Mouse (Mus musculus) thymus, adult 18-20 months (tissue): Measurements from ENCODE around the gene Pafah1b2.
A peak's percentile ranks its signal among the peaks of the same experiment; 100 is the strongest.

Experiments used
- DNase-seq, 2 experiments: peaks; one replicate each; pipeline ENCODE4 v3.0.0; 2022; ENCODE audit warnings: mixed read lengths in 2 of 2

Gene Pafah1b2

DNA sequence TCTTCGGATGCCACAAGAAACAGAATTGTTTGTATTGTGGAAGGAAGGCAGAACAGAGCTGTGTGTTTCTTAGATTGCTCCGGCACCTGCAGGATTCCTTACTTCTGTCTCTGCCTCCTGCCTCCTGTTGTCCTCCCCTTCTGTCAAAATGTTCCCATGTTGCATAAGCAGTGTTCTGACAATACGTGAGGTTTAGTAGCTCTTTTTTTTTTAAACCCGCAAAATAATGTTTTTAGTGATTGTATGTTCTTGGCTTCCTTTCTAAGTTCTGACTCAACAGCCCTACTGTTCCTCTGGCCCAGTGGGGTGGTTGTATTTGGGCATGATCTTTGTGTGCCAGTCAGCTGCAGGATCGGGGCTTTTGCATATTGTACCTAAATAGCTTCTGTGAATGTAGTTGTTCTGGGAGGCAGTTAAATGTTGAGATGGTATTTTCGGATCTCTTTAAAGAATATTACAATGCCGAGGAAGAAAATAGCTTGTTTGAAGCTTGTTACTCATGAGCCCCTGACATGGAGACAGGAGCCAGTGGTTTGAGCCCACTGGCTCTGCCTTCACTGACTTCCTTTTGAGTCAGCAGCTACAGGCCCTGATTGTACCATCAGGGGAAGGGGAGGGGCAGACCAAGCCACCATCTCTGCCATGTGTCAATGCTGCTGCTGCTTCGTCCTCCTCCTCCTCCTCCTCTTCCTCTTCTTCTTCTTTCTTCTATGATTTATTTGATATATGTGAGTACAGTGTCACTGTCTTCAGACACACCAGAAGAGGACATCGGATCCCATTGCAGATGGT lies 13.8 kb upstream of the Pafah1b2 start:
- DNase-seq = no peak

DNA sequence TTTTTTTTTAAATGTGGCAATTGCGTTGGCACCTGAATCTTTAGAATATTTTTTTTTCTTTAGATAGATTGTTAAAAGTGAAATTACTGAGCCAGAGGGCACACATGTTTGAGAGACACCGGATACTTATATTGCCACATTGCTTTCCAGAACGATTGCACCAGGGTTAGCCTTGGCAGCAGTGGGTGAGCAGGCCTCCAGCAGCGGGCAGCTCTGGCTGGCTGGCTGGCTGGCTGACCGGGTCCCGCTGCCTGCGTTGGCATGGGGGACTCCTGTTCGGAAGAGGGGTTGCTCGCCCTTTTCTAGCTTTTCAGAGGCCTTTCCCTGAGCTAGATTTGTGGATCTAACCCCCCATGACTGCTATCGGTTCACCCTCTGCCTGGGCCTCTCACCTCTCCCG lies 11.1 kb upstream of the Pafah1b2 start:
- DNase-seq = no peak

DNA sequence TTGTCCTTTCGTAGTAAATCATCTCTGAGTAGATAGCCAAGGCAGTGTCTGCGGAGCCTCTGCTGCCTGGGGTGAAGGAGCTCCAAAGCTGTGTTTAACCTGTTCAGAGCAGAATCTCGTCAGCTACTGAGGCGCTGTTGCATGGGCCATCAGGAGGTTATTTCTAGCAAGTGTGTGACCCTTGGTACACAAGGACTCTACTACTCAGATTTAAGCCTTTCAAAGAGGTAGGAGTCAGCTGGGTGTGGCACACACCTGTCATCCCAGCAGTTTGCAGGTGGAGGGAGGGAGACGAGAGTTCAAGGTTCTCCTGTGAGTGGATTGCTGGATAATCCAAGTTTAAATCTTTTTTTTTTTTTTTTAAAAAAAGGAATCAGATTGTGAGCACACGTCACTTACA lies 7.5 kb upstream of the Pafah1b2 start:
- DNase-seq = no peak

- no peak for DNase-seq
These were observed 5.8 kb upstream of the Pafah1b2 start for GRCm38 (mm10) chr9:46018316-46018715.

DNA sequence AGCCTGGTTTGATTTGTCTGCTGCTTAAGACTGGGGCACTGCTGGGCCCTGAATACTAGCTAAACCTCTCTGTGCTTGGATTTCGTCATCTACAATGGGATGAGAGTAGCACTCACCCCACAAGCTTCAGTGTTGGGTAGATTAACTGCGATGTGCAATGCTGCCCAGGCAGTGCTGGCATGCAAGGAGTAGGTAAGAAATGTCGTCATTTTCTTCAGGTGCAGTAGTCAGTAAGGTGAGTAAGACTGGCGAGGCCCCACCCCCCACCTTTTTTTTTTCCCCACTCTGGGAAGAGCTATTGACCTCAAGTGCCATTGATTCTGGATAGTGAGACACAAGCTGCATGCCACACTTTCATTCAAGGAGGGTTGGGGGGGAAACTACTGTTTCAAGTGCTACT lies 3.9 kb upstream of the Pafah1b2 start:
- no peak for DNase-seq

- DNase-seq = no peak
These were observed 3.3 kb upstream of the Pafah1b2 start for GRCm38 (mm10) chr9:46015831-46016230.

GRCm38 (mm10) chr9:46015081-46015551 lies 2.6 kb upstream of the Pafah1b2 start:
- no peak for DNase-seq

GRCm38 (mm10) chr9:46014251-46014681 lies 1.8 kb upstream of the Pafah1b2 start:
- peak; percentile 21 to 57 for DNase-seq

DNA sequence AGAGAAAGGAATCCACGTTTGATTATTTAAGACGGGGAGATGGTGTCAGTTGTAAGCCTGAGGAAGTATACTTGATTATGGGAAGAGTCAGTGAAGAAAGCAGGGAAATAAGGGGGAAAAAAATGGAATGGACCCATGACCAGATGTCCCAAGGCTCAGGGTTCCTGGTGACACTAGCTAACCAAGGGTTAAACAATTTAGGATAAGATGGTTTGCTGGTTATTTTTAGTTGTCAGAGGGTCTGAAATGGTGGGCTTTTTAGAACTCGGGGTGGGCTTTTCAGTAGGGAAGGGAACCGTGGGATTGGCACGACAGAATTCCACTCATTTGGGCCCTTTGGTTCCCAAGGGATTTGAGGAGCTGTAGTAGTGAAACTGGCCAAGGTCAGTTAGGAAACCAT lies 1.1 kb upstream of the Pafah1b2 start:
- no peak for DNase-seq

DNA sequence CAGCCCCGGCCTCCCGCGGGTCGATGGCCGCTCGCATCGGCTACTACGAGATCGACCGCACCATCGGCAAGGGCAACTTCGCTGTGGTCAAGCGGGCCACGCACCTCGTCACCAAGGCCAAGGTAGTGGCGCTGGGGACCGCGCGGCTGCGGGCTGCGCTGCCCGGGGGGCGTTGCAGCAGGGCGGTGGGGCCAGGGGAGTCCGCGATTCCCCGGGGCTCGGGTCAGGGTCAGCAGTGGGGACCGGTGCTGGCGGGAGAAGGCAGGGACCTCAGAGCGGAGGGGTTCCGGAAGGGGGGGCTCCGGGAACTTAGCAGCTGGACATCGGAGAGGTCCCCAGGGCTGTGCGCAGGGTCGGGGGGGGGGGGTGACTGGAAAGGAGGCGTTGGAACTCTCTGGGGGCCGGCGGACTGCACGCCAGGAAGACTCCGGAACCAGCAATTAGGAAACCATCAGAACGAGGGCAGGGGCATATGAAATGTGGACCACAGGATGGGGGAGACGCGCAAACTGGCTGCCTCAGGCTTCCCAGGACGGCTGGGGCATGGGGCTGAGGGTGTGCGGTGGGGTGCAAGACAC lies 608 bp upstream of the Pafah1b2 start:
- peak; percentile 53 to 62 for DNase-seq

DNA sequence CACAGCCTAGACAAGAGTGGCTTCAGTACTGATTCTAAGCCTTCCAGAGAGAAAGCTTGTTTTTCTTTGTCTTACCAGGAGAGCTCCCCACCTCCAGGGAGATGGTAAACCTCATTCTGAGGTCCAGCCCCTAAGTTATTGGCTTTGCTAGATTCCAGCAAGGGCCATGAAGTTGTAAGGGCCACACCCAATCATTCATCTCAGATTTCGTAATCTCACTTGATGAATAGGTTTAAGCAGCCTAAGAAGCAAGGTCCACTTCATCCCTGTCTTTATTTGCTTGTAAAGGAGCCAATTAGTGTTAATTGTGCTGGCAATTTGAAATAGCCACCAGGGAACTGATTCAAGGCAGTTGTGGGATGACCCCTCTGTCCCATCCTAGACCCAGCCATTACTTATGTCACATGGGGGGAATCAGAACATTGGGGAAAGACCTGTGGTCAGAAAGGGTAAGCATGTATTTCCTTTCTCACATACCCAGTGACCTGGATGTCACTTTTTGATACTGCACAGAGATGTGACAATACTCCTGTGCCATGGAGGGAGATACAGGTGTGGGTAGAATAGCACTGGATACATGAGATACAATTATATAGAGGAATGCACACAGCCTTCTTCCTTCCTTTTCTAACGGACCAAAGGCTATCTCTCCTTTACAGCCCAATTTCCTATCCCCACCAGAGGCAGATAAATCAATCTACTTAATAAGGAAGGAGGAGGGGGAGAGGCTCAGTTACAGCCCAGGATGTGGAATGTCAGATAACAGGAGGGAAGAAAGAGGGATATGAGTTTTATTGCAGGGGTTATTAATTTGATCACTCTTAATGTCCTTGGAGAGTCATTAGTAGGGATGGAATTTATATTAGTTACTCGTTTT lies 1.2 kb downstream of the Pafah1b2 start:
- DNase-seq = no peak

GRCm38 (mm10) chr9:46009669-46009983 lies 2.9 kb downstream of the Pafah1b2 start:
- DNase-seq = no peak

DNA sequence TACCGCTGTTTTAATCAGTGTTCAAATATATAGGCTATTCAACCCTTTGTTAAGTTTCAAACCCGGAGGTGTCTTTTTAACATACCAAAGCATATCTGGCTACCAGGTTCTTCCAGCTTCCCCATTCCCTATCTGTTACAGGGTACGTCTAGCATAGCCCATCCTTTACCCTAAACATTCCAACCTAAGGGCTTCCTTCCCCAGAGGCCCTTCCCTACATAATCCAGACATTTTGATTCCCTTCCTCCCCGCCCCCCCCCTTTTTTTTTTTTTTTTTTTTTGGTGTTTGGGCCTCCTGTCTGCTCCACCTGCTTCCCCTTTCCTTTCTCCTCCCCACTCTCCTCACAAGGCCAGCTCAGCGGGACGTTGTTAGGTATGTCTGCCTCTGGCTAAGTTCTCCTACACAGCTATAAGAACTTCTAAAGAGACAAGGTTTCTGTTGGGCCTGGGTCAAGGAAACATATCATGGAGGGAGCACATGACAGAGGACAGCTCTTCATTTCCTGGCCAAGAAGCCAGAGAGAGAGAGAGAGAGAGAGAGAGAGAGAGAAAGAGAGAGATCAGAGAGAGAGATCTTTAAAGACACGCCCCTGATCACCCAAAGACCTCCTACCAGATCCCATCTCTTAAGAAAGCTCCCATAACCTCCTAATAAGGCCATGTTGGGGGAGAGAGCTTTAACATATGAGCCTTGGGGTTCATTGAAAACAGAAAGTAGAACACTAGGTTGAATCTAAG lies 3.4 kb downstream of the Pafah1b2 start:
- no peak for DNase-seq

- no peak for DNase-seq
These were observed 6.3 kb downstream of the Pafah1b2 start for GRCm38 (mm10) chr9:46006224-46006623.

GRCm38 (mm10) chr9:46004529-46004928 lies 8.0 kb downstream of the Pafah1b2 start:
- DNase-seq = no peak

DNA sequence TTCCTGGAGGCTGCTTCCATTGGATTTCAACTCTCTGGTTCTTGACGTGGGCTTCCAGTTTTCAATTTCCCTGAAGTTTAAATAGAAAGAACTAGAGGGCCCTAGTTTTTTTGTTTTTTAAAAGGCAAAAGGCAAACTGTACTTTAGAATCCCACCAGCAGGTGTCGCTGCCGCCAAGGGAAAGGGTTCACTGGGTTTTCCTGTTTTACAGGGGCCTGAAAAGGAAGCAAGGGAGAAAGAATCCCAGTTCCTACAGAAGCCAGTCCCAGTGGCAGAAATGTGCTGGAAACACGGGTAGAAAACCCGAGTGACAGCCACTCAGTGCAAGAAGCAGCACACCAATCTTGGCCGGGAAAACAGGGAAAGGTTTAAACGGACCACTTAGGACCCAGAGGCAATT lies 8.8 kb downstream of the Pafah1b2 start:
- peak; percentile 19 to 42 for DNase-seq

- DNase-seq = no peak
These were observed 13.5 kb downstream of the Pafah1b2 start for GRCm38 (mm10) chr9:45999009-45999408.

DNA sequence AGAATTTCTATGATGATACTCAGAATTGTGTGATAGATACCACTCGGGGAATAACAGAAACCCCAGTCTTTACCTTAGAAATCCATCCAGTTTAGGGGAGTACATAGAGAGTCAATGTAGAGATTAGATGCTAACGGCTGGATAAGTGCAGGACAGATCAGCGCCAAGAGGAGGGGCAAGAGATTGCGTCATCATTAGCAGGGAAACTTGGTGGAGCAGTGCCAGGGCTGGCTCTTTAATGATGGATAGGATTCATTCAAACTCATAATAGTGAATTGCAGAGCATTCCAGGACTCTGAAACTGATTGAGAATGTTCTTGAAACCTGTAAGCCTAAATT lies 27.3 kb downstream of the Pafah1b2 start:
- DNase-seq = no peak

DNA sequence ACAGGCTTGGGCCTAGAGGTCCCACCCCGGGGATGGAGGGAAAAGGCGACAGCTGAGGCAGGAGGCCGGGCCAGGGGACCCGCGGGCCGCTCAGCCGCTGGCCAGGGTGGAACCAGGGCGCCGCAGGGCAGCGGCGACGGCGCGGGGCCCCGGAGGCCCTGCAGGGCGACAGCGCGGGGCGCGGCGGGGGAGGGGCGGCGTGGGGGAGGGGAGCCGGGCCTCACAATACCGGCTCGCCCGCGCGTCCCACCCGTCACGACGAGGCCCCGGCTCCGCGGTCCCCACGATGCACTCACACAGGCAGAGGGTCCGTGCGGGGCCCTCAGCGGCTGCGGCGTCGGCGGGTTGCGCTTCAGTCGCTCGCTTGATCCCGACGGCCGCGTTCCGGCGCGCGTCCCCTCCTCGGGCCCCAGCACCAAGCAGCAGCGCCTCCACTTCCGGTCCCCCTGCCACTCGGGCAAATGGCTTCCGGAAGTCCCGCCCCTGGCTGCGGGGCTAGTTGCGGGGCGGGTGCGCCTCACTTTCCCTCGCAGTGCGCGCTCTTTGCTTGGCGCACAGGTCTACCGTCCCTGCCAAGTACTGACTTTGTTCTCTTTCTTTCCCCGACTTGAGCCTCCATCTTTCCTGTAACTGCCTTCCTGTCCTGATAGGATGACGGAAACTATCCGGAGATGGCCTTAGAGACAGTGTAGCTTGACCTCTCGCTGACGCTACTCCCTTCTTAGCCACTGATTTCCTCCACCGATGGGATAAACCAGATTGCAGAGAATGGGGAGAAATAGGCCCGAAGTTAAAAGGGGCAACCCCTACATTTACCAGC lies 27.9 kb downstream of the Pafah1b2 start:
- DNase-seq = peak; percentile 75 to 81

DNA sequence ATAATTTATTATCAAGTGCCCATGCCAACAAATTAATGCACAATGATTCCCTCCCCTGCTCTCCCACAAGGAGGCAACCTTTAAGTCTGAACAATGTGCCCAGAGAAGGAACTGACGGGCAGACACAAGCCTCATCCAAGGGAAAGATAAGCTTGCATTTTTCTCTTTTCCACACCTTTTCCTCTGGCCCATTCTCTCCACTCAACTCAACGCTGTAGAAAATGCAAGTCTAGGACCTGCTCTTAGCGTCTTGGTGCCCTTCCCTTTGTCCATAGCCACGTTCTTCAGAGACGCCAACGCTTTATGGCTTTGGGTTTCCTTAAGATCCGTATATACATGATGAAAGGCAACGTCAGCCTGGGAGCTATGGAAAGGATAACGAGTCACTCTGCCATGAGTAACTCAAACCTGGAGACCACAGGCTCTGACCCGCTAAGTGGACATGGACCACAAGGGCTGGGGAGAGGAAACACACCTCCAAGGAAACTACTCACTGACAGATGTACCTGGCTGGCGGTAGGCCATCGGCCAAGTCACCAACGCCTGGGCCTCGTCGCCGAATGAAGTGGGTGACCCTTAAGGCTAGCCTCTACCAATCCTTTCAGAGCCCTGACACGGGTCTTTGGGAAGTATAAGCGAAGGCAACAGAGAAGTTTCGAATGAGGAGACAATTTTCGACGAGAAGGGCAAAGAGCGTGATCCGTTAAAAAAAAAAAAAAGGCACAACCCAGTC lies 28.6 kb downstream of the Pafah1b2 start:
- peak in 1 of 2 experiments; percentile 18 for DNase-seq

DNA sequence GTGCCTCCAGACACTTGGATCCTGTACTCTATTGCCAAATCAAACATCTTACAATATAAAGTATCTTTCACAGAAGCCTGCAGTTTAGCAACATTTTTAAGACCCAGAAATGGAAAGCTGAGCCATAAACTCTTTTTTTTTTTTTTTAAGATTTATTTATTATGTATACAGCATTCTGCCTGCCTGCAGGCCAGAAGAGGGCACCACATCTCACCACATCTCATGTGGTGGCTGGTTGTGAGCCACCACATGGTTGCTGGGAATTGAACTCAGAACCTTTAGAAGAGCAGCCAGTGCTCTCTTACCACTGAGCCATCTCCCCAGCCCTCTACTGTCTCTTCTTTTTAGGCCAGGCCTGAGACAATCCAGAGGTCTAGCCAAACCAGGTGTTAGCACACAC lies 31.2 kb downstream of the Pafah1b2 start:
- DNase-seq = no peak
